Mouse (Mus musculus) liver, embryonic 14.5 days (tissue): ENCODE measurements around the gene Sptbn2.

ENCODE experiments used
- CTCF ChIP-seq: IDR thresholded peaks from 2 replicates; pipeline ENCODE4 v1.5.1; 2016; ENCODE audit warnings: antibody characterized with exemption, low read depth, control low read depth
- EP300 ChIP-seq: IDR thresholded peaks from 2 replicates; pipeline ENCODE4 v1.6.1; 2016; ENCODE audit warnings: antibody characterized with exemption, low read depth

DNA sequence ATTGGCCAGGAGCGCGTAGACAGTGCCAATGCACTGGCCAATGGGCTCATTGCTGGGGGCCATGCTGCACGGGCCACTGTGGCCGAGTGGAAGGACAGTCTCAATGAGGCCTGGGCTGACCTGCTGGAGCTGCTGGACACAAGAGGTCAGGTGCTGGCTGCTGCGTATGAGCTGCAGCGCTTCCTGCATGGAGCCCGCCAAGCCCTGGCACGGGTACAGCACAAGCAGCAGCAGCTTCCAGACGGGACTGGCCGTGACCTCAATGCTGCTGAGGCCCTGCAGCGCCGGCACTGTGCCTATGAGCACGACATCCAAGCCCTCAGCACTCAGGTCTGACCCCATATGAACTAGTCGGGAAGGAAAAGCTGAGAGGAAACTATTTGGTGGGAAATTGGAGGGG lies 35.6 kb downstream of the Sptbn2 start:
- TF ChIP-seq CTCF = no peak
- TF ChIP-seq EP300 = no peak
